Mouse (Mus musculus): ENCODE measurements at regions not wholly inside any gene's neighbourhood (a gene's known extent, or its start where the extent isn't known, plus 50 kb on each side); places are given as distances from the start of the nearest gene placed in this dataset.
"Not testable (repeated sequence)": the region's sequence is repeated elsewhere in the genome, so short reads cannot be mapped to it uniquely, and the experiment has no call there.

DNA sequence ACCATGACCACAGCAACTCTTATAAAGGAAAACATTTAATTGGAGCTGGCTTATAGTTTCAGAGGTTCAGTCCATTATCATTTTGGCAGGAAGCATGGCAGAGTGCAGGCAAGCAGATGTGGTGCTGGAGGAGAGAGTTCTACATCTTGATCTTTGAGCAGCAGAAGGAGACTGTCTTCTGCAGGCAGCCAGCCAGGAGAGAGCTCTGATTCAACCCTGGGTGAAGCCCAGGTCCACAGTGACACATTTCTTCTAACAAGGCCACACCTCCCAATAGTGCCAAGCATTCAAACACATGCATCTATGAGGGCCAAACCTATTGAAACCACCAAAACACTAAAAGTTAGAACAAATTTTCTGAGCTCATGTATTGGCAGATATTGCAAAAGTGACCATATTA lies 117.0 kb upstream of the Nxpe4 start:
- intact Hi-C loops (cut with DNase I), result no loop called here
- no peak for DNase-seq

DNA sequence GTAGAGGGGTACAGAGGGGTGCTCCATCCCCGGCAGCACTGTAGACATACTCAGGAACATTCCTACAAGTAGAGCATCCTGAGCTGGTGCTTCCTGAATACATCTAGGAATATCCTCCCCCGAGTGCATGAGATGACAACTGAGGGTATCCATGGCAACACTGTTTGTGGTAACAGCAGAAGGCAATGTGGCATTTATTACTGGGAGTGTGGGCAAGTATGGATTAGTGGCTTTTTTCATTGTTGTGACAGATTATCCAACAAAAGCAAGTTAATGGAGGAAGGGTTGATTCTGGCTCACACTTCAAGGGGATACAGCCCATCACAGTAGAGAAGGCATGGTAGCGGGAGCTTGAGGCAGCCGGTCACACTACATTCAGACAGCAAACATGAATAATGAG lies 114.0 kb upstream of the Nxpe4 start:
- DNase-seq, result no peak
- intact Hi-C loops (cut with DNase I), result no loop called here

DNA sequence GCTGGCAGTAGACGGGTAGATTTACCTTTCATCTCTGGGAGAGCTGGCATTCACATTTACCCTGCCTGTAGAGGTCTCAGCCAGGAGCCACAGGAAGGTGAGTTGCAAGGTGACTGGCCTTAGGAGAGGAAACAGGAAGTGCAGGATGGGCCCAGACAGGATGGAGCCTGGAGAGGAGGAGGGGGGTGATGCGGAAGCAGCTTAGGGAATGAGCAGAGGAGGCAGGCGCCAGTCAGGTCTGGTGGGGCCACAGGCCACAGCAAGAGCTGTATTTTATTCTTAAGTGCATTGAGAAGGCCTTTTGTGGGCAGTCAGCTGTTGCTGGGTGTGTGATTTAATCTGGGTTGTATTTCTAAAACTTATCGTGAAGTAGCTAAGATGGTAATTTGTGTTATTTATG lies 108.2 kb upstream of the Nxpe4 start:
- DNase-seq, result peak in 1 of 2 experiments; percentile 4
- intact Hi-C loops (cut with DNase I), result no loop called here

DNA sequence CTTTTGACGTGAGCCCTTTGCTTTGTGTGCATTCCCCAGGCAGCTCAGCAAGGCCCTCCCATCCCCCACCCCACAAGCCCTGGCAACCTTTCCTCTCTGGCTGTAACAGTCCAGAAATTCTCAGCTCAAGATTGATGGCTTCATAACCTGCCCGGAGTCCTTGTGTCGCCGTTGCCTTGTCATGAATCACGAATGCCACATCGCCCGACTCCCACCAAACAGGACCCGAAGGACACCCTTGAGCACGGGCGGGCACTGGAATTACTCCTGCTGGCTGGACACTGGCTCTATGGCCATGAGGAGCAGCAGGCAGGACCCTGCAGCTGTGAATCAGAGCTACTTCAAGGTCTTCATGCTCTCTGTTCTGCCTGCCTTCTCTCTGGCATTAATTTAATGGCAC lies 106.6 kb upstream of the Nxpe4 start:
- intact Hi-C loops (cut with DNase I), result no loop called here
- DNase-seq, result no peak

DNA sequence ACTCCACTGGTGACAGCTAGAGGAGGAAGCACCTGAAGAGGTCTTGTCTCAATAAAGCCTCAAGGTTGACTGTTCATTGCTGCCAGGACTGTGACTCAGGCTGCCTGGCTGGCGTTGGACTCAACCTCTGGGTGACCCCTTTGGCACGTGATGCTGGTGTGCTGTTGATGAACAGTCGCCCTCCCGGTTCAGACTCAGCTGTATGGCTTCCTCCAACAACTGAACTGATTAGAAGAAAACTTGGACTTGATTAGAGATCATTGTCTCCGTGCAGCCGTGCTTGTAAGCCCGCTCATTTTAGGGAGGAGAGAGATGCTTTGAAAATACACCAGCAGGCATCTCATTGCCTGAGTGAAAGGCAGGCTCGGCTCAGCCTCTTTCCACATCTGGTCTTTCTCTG lies 103.2 kb upstream of the Nxpe4 start:
- peak; percentile 14 to 18 for DNase-seq
- intact Hi-C loops (cut with DNase I), result no loop called here

DNA sequence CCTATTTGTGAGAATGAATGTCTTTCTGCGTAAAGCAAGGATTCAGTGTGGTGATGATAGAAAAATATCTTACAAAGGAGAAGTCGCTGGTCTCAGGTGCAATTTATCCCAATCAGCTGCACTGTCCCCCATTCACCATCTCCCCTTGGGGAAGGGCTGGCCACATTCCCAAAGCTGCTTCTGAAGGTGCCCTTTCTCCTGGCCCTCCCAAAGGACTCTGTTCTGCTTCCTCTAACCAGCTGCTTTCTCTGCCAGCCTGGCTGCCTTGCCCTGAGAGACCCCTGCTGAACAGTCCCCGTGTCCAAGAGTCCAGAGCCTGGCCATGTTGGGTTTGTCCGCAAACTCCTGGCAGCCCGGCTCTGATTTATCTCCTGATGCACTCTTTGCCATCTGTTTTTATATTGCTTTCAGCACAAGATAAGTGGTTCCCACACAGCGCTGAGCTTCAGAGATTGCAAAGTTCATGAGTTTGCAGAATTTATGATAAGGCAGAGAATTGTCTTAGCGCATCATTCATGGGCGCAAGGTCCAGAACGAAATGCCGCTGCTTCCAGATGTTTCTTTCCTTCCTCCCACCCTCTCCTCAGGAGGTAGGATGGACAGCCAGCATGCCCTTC lies 102.2 kb upstream of the Nxpe4 start:
- DNase-seq, result no peak
- intact Hi-C loops (cut with DNase I), result no loop called here

DNA sequence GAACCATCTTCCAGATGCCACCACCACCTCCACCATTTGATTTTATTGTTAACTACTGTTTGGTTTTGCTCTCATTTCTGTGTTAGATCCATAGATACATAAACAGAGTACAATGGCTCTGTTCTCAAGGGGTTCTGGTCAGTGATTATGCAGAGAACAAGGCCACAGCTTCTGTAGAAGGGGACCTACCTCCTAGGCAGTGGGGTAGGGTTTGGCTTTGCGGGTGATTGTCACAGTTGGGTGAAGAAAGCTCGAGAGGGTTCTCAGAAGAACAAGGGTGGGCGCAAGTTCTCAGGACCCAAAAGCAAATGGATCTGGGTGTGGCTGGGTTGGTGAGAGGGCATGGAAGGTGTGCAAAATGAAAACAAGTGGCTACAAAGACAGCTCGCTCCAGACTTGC lies 100.8 kb upstream of the Nxpe4 start:
- intact Hi-C loops (cut with DNase I), result no loop called here

DNA sequence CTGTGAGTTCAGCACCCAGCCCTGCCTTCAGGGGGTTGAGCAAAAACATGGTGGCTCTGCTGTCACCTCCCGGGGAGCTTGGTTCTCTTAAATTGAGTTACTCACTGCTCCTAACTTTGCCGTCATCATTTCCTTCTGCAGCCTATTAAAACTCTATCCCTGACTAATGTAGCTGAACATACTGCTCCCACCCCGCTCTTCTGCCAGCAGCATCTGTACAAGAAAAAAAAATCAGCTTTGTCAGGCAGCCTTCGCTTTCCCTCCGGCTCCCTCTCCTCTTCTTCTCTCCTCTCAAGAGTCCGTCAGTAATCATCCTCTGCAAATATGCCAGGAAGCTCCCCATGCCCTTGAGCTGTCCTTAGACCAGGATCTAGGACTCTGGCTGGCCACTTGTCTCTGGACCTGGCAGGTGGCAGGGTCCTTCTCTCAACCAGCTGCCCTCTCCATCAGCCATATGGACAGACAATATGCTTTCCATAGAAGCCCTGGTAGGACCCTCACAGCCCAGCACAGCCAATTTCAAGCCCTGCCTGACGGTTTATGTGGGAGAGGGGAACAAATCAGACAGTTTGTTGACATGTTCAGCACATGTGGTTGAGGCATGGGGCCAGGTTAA lies 95.0 kb upstream of the Nxpe4 start:
- intact Hi-C loops (cut with DNase I), result no loop called here
- DNase-seq, result no peak

More for the DNA sequence above, 100.8 kb upstream of the Nxpe4 start:
- DNase-seq, result no peak

DNA sequence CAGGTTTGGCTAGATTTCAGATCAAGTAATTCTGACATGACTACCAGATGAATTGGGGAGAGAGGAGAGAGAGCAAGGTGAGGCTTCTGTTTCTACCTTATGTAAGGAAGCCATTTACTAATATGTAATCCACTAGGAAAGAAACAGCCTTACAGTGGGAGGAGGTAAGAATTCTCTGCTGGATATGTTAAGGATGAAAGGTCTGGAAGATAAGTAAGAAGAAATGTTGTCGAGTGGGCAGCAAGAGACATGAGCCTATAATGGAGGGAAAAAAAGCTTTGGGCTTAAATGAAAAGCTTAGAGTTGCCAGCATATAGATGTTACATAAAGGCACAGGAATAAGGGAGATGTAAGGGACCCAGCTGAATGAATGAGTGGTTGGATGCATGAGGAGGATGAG lies 89.2 kb upstream of the Nxpe4 start:
- intact Hi-C loops (cut with DNase I), result no loop called here
- DNase-seq, result no peak

DNA sequence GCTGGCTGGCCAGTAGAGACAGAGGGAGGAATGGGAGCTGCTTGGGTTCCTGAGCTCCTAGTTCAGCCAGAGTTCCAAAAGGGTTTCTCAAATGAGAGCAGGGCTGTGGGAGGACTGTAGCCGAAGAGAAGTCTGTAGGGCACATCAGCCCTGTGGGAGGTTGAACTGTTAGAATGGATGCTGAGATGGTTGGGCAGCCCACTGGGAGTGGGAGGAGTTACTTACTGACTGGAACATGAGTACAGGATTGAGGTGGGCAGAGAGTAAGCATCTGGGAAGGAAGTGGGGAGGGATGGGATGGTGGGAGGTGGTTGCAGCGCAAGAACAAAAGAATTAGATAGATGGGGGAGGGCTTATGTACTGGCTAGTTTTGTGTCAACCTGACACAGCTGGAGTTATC lies 88.7 kb upstream of the Nxpe4 start:
- DNase-seq, result no peak
- intact Hi-C loops (cut with DNase I), result no loop called here

DNA sequence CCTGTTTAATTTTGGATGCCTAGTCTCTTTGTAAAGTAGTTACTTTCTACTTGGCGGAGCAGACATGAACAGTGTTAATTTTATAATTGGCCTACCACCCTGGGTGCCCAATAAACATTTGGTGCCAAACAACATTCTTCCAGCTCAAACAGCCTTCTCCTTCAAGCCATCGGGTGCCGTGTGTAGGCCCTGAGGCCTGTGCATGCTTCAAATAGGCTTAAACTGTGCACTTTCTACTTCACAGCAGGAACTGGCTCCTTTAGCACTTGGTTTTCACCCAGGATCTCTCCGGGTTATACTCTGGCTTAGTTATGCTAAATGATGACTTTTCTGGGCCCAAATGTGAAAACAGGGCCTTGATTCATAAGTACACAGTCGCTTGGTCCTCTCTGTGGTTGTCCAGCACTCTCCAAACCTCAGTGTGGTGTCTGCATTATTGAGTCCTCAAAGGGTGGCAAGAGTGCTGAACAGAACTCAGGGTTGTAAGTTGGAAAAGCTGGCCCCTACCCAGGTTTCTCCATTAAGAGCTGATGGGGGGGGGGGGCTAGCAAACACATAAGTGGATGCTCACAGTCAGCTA lies 86.1 kb upstream of the Nxpe4 start:
- intact Hi-C loops (cut with DNase I), result no loop called here
- no peak for DNase-seq

DNA sequence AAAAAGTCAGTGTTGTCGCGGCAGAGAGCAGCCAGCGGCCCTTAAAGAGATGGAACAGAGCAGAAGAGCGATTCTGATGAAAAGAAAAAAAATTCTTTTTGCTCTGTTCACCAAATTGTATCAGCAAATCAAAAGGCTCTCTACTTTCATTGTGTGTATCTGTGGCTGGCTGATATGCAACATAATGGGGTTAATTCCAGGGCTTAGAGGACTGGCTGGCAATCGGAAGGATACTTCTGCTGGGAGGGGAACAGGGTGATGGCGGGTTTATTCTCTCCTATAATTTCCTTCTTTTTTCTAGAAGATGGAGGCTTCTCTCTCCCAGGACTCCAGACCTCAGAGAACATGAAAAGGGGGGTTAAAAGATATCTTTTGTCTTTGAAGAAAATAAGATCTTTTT lies 79.4 kb upstream of the Nxpe4 start:
- intact Hi-C loops (cut with DNase I), result no loop called here
- DNase-seq, result no peak

DNA sequence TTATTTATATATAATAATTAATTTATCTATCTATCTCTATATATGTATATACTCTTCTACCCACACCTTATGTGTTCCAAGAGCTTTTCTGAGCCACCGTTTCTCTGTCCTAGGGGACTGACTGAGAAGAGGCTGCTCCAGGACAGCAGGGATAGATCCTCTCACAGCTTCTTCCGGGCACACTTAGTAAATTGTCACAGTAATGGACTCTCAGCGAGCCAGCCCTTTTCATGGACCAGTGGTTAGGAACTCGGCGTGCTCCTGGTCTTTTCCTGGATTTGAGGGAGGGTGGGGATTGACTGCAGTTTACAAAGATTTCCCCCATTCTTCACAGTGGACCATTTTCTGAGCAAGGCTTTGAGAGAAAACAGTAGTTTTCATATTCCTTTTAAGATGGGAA lies 77.6 kb upstream of the Nxpe4 start:
- intact Hi-C loops (cut with DNase I); DNase-seq: not testable (repeated sequence)

DNA sequence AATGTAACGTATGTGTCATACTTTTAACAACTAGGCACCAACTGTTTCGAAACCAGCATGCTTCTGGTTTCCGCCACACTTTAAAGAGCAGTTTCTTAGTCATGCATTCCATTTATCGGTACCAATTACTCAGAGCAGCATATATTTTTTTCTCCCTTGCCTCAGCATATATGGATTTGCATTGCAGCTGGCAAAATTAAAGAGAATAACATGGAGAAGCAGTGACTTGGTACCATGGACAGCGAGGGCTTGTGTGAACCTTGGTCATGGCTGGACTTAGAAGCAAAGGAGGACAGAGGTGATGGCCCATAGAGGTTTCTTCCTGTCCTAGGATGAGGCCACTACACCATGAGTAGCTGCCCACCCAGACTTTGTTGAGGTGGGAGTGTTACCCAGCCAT lies 72.2 kb upstream of the Nxpe4 start:
- intact Hi-C loops (cut with DNase I), result no loop called here
- no peak for DNase-seq

DNA sequence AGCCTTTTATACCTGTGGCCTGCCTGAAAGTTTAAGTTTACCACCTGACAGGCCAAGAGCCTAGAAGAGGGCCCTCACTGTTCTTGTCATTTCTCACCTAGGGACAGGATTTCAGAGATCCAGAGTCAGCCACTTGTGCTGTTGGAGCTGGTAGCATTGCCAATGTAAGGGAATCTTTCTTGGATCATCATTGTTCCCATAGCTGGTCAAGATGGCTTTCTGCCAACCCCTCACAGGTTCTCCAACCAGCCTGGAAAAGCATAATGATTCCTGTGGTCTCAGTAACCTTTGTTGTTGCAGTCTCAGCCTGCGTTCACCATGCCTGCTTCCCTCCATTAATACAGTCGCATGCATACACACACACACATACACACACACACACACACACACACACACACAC lies 67.1 kb upstream of the Nxpe4 start:
- no peak for DNase-seq
- intact Hi-C loops (cut with DNase I), result no loop called here

DNA sequence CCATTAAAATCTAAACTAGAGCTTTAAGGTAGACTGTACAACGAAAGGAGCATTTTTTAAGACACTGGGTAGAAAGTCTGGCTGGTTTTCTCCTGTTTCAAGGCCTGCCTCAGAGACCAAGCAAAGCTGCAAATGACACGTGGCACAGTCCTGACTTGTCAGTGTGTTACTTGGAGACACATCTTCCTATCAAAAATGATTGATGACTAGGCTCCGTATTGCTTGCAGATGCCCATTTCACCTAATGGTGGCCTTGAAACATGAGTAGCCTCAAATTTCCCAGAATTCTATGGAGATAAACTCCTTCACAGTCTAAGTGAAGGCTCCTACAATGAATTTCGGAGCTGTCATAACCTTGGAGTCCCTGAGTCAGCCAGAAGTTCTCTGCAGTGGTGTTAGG lies 62.0 kb upstream of the Nxpe4 start:
- DNase-seq, result no peak
- intact Hi-C loops (cut with DNase I), result no loop called here

DNA sequence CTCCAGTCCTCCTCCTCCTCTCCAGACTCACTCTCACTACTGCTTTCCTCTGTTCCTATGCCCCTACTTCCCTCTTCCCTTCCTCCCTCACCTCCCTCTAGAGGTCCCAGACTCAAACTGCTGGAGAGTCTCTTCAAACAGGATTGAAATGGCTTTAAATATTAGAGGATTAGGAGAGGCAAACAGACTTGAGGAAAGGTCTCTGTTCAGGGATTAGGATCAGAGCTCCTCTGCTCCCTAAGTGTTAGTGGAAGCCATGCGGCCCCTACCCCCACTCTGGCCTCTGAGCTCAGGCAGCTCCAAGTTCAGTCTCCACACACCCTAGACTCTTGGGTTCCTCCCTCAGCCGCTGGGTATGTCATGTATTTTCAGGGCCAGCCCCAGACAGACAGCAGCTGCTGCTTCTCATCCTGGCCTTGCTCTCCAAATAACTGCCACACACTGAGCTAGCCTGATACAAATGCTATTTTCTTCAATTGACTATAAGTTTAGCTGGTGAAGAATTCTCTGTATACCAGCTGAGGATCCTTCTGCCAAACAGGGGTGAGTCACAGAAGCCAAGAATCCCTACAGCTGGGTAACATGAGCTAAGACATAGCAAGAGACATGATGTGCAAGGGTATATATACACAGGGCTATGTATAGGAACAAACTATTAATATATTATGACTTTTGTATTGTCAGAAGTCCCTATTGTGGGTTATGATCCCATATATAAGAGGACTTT lies 55.2 kb upstream of the Nxpe4 start:
- intact Hi-C loops (cut with DNase I), result no loop called here
- DNase-seq, result peak; percentile 46 to 54

DNA sequence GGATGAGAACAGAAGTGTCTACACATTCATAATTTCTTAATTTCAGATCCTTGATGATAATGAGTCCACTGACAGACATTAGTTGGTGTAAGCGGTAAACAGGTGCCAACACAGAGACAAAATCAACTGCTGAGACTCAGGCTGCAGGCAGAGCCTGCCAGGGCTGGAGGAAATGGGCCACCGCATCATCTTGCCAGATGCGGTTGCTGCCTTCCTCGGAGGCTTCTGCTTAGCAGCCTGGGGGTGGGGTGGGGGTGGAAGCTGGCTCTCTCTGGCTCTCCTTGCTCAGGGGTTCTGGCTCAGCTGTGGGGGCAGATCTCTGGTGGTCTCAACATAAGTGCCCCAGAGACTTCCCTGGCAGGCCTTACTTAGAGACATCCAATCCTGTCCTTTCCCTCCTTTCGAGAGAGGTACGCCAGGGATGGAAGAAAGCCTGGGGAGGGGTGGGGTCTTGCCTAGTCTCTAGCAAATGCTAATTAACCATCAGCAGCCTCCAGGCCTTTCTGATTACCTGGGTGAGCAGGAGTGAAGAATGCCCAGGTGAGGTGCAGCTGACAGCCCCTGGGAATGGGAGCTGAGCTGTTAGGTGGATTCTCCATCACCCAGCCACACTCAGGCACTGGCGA lies 52.7 kb upstream of the Nxpe4 start:
- DNase-seq, result no peak

DNA sequence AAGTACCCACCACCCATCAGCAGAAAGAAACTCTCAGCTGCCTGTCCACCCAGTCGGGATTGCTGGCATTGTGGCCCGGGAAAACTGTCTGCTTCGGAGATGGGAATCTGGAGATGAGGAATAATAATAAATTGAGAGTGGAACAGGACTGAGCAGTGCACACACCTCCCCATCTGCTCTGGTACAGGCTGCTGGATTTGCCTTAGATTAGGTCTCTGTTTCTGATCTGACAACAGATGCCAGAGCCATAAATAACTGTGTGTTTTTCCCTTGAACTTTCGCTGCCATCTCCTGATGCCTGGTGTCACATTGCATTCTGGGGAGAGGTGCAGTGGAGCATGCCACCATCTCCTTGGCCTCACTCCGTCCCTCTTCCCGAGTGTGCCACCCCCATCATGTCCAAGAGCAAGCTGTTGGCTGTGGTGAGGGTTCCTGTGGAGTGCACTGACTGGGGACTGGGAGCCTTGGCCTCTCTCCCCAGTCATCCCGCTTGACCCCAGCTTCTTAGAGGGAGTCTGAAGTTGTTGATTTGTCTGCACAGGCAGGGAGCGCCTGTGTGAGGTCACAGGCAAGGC lies 50.4 kb upstream of the Nxpe4 start:
- intact Hi-C loops (cut with DNase I), result no loop called here
- no peak for DNase-seq

More for the DNA sequence above, 52.7 kb upstream of the Nxpe4 start:
- intact Hi-C loops (cut with DNase I), result no loop called here

Measured in heart, postnatal 10 days (tissue).